Mouse (Mus musculus): ENCODE measurements at regions not wholly inside any gene's neighbourhood (a gene's known extent, or its start where the extent isn't known, plus 50 kb on each side); places are given as distances from the start of the nearest gene placed in this dataset.

DNA sequence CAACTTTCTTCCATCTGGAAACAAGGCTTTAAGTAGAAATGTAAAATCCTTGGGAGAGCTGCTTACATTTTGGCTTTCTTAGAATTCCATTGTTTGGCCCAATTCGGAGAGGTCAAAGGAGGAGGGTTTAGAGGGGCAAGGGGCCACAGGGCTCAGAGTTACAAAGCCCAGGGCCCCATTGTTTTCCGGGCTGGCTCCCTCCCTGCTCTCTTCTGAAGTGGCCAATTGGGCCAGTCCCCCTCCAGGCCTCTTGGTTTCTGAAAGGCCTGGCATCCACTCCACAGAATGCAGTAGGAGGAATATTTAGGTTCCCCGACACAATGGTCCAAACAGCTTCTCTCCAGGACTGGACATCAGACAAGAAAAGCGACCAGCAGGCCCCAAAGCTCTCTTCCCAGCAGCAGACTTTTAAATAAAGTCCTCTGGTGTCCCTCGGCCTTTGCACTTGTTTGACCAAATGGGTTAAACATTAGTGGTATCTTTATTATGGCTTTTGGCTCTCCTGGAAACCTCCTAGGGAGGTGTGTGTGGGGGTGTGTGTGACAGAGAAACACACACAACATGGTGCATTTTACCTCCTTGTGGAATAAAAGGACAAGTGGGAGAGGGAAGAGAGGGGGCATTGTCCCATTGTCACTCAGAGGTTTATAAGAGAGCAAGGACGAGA lies 456.6 kb downstream of the Wdr11 start:
- no peak for ATAC-seq
- Histone ChIP-seq H3K9ac (replicated peaks) (no peak overlapping the region), H3K4me1 (replicated peaks) (peaks cover 11% of the 10 kb centered on the region; the same call in 1 of the 2 replicates), H3K27me3 (peaks cover 12% of the 10 kb centered on the region), H3K4me3 (replicated peaks) (no peak overlapping the region), H3K4me2 (replicated peaks) (no peak overlapping the region), H3K36me3 (no peaks in the 10 kb centered on the region), H3K27ac (no peak overlapping the region), H3K9me3 (no peaks in the 10 kb centered on the region)
- WGBS: 6% methylated on average over 6 of the region's 6 CpGs

DNA sequence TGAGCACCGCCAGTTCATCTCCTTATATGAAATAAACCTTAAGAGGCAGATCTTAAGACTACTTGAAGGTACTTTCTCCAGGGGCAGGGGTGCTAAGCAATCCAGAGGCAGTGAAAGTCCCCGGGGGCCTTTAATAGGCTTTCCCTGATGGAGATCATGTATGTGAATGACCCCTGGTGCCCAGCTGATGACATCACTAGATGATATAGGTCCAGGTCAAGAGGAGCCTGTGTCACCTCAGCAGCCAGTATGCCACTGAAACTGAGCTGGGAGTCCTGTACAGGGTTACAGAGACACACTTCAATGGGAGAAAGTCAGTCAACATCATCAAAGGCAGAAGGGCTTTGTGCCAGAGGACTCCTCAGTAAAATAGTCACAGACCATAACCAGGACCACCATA lies 457.8 kb downstream of the Wdr11 start:
- no peak for ATAC-seq
- 87% methylated on average over 2 of the region's 2 CpGs for whole genome bisulfite sequencing

DNA sequence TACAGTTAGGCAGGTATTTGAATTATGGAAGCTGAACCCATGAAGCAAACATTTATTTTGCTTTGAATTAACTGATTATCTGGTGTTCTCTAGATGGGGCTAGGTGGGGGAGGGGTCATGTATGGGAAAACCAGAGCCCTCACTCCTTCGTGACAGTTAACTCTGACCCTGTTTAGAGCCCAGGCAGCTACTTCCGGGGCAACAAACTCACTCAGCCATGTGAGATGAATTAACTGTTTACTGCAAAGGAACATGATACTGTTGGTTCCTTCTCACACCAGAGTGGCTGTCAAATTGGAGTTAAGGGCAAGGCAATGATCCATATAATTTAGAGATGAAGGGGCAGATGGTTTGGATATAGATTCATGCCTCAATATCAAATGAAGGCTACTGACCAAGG lies 458.5 kb downstream of the Wdr11 start:
- Histone ChIP-seq H3K4me3 (replicated peaks) (no peak overlapping the region), H3K27ac (no peak overlapping the region), H3K4me1 (replicated peaks) (peaks cover 9% of the 10 kb centered on the region; the same call in 1 of the 2 replicates), H3K4me2 (replicated peaks) (no peak overlapping the region), H3K36me3 (no peaks in the 10 kb centered on the region), H3K9me3 (no peaks in the 10 kb centered on the region), H3K9ac (replicated peaks) (no peak overlapping the region), H3K27me3 (peaks cover 12% of the 10 kb centered on the region)
- 26% methylated on average over 2 of the region's 2 CpGs for WGBS
- no peak for ATAC-seq

More for the DNA sequence above, 457.8 kb downstream of the Wdr11 start:
- Histone ChIP-seq H3K4me2 (replicated peaks) (no peak overlapping the region), H3K4me1 (replicated peaks) (peaks cover 9% of the 10 kb centered on the region; the same call in 1 of the 2 replicates), H3K36me3 (no peaks in the 10 kb centered on the region), H3K9ac (replicated peaks) (no peak overlapping the region), H3K27me3 (peaks cover 12% of the 10 kb centered on the region), H3K4me3 (replicated peaks) (no peak overlapping the region), H3K27ac (no peak overlapping the region), H3K9me3 (no peaks in the 10 kb centered on the region)

DNA sequence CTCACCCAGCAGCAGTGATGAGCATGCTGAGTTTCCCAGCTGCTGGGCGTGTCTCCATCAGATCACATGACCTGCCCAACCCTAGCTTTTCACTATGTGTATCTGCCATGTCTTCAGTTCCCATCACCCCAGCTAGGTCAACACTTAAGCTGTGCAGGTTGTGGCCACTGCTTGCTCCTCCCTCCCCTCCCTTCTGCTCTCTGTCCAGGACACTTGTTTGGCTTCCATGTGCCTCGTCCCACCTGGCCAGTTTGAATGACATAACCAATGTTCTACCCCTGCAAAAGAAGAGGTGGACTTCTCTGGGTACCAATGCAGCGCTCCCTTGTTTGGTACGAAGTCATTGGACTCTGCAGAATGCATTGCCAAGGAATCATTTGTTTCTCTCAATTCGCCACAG lies 460.7 kb downstream of the Wdr11 start:
- Histone ChIP-seq H3K4me1 (replicated peaks) (peaks cover 9% of the 10 kb centered on the region; the same call in 1 of the 2 replicates), H3K4me2 (replicated peaks) (no peak overlapping the region), H3K36me3 (no peaks in the 10 kb centered on the region), H3K4me3 (replicated peaks) (no peak overlapping the region), H3K9me3 (no peaks in the 10 kb centered on the region), H3K27ac (no peak overlapping the region), H3K9ac (replicated peaks) (no peak overlapping the region), H3K27me3 (peaks cover 4% of the 10 kb centered on the region; the same call in 1 of the 2 replicates)
- WGBS: 89% methylated on average over 5 of the region's 5 CpGs
- no peak for ATAC-seq

DNA sequence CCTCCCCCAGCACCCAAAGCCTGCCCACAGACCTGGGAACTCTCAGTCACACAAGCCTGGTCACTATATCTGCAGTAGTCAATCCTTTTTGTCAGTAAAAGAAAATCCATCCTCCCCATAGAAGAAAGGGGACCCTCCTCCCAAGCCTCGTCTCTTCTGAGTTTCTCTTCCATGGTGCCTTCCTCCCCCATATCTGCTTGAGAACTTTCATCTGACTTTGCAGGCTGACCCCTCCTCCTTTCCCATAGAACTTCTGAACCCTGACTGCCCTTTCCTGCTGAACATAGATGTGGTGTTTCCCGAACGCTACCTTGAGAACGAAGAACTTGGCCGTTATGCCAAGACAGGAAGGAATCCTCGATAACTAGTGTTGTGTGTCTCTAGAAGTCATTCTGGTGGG lies 462.5 kb downstream of the Ate1 start:
- H3K36me3 ChIP-seq: no peaks in the 10 kb centered on the region
- ATAC-seq: no peak
- H3K4me3 ChIP-seq (replicated peaks): no peak overlapping the region
- no peaks in the 10 kb centered on the region for H3K4me1 ChIP-seq (replicated peaks)
- no peak overlapping the region for H3K27ac ChIP-seq
- no peaks in the 10 kb centered on the region for H3K27me3 ChIP-seq
- 90% methylated on average over 6 of the region's 6 CpGs for WGBS
- H3K9me3 ChIP-seq: no peaks in the 10 kb centered on the region
- no peak overlapping the region for H3K9ac ChIP-seq (replicated peaks)
- no peak overlapping the region for H3K4me2 ChIP-seq (replicated peaks)

DNA sequence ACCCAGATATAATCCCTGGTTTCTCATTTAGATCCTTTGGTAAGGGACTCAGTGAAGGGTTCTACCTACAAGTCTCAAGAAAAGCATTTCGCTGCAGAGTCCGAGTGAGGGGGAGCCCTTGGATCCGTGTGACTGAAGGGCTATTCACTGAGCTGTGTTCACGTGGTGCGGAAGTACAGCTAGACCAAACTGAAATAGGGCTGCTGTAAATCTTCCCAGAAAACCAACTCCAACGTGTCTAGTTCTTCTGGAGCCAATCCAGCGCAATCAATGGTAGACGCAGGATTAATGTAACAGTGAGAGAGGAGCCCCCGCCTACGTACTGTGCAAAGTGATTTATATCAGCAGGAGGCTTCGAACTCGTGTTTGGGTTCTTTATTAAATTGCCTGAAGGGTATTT lies 461.9 kb downstream of the Ate1 start:
- no peaks in the 10 kb centered on the region for H3K4me1 ChIP-seq (replicated peaks)
- ATAC-seq: no peak
- no peaks in the 10 kb centered on the region for H3K27me3 ChIP-seq
- H3K9ac ChIP-seq (replicated peaks): no peak overlapping the region
- H3K4me2 ChIP-seq (replicated peaks): no peak overlapping the region
- no peaks in the 10 kb centered on the region for H3K36me3 ChIP-seq
- H3K4me3 ChIP-seq (replicated peaks): no peak overlapping the region
- H3K27ac ChIP-seq: no peak overlapping the region
- H3K9me3 ChIP-seq: no peaks in the 10 kb centered on the region
- WGBS: 86% methylated on average over 12 of the region's 12 CpGs

DNA sequence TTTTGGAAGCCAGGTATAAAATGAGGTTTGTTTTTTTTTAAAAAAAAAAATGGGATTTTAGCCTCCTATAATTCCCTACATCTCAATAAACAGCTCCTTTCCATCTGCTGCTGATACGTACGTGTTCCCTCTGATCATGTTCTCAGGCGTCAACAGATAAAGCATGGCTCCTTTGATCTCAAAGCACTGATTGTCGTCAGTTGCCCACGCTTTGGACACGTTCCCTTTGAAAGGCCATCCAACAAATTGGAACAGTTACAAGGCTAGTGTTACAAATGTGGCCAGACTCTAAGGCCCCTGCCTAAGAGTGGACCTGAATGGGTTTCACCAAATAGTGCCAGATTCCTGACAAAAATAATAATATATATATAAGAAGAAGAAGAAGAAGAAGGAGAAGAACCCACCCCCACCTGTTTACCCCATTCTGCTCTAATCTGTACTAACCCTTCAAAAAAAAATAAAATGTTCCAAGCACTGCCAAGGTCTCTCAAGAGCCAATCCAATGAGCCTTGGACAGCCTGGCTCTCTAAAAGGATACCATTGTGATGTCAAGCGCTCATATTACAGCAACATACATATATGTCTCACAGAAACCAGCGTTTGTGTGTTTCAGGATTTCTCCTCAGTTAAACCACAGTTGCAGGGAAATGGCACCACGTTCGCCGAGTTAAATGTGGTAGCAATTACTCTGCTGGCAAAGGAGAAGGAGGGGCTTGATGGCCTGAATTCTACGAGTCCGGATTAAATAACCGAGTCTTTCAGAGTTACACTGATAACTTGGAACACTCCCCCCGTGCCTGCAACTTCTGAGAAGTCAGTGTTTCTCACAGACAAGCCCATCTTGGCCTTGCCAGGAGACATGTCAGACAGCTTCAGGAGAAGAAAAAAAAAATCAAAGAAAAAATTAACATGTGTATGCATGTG lies 460.2 kb downstream of the Ate1 start:
- no peak overlapping the region for H3K9ac ChIP-seq (replicated peaks)
- H3K9me3 ChIP-seq: no peaks in the 10 kb centered on the region
- WGBS: 80% methylated on average over 15 of the region's 15 CpGs
- H3K4me3 ChIP-seq (replicated peaks): no peak overlapping the region
- no peak for ATAC-seq
- no peak overlapping the region for H3K27ac ChIP-seq
- no peaks in the 10 kb centered on the region for H3K27me3 ChIP-seq
- no peak overlapping the region for H3K4me2 ChIP-seq (replicated peaks)
- no peaks in the 10 kb centered on the region for H3K36me3 ChIP-seq
- H3K4me1 ChIP-seq (replicated peaks): no peaks in the 10 kb centered on the region

DNA sequence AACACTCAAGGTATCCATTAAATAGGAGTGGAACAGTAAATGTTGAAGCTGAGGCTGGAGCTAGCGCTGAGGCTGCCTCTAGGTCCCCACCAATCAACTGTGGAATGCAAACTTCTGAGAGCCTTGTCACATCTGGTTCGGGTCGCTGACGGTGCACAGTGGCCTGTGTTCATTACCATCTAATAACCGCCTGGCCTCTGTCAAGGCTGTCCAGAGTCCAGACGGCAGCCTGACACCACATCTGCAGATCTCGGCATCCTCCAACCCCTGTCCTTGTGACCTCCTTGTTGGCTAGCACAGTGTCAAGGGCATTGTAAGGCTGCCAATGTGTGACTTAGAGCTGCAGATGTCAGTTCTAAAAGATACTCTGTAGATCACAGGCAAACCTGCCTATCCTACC lies 455.7 kb downstream of the Ate1 start:
- Histone ChIP-seq H3K9me3 (no peaks in the 10 kb centered on the region), H3K4me1 (replicated peaks) (no peaks in the 10 kb centered on the region), H3K27me3 (no peaks in the 10 kb centered on the region), H3K36me3 (no peaks in the 10 kb centered on the region), H3K27ac (no peak overlapping the region), H3K4me3 (replicated peaks) (no peak overlapping the region), H3K4me2 (replicated peaks) (no peak overlapping the region), H3K9ac (replicated peaks) (no peak overlapping the region)
- ATAC-seq: no peak
- WGBS: 64% methylated on average over 7 of the region's 7 CpGs

DNA sequence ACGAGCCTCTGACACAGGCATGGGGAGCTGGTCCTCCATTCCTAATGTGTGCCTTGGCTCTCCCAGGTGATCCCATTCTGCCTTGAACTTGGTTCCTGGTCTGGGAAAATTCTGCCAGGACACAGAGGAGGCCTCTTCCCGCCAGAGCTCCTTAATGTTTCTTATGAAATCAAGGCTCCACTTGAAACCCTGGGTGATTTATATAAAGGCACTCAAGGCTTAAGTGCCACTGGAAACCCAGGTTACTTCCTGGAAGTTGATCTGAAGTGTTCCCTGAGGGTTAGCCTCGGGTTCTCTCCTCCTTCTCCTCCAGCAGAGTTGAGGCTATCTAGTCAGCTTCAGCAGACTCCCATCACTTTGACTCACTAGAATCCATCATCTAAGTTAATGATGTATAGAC lies 451.9 kb downstream of the Ate1 start:
- H3K4me1 ChIP-seq (replicated peaks): peaks cover 4% of the 10 kb centered on the region; the same call in 1 of the 2 replicates
- no peaks in the 10 kb centered on the region for H3K36me3 ChIP-seq
- no peak for ATAC-seq
- no peak overlapping the region for H3K4me3 ChIP-seq (replicated peaks)
- H3K9me3 ChIP-seq: no peaks in the 10 kb centered on the region
- H3K27me3 ChIP-seq: no peaks in the 10 kb centered on the region
- WGBS: 62% methylated on average over 3 of the region's 3 CpGs
- H3K4me2 ChIP-seq (replicated peaks): no peak overlapping the region
- no peak overlapping the region for H3K27ac ChIP-seq
- no peak overlapping the region for H3K9ac ChIP-seq (replicated peaks)

DNA sequence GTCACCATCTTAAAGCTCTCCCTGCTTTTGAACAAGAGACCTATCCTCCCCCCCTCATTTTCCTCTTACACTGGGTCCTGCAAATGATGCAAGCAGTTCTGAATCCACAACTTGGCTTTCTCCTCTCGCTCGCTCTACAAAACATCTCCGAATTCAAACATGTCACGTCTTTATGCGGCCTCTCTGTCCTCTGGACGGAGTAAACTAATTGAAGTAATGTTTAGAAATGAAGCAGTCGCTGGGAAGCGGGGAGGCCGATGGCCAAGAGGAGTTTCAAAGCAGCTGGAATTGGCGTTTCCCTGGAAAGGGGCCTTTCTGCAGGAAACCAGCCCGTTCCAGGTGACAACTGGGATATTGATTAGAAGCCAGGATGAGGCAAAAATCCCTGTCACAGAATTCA lies 446.8 kb downstream of the Ate1 start:
- Histone ChIP-seq H3K4me1 (replicated peaks) (peaks cover 15% of the 10 kb centered on the region; the same call in 1 of the 2 replicates), H3K9me3 (no peaks in the 10 kb centered on the region), H3K36me3 (no peaks in the 10 kb centered on the region), H3K4me3 (replicated peaks) (peak overlapping the region; percentile 15; the same call in 1 of the 2 replicates), H3K9ac (replicated peaks) (no peak overlapping the region), H3K27ac (no peak overlapping the region), H3K27me3 (peaks cover 19% of the 10 kb centered on the region; the same call in 1 of the 2 replicates), H3K4me2 (replicated peaks) (peak overlapping the region; percentile 46)
- WGBS: 67% methylated on average over 11 of the region's 11 CpGs
- ATAC-seq: no peak

DNA sequence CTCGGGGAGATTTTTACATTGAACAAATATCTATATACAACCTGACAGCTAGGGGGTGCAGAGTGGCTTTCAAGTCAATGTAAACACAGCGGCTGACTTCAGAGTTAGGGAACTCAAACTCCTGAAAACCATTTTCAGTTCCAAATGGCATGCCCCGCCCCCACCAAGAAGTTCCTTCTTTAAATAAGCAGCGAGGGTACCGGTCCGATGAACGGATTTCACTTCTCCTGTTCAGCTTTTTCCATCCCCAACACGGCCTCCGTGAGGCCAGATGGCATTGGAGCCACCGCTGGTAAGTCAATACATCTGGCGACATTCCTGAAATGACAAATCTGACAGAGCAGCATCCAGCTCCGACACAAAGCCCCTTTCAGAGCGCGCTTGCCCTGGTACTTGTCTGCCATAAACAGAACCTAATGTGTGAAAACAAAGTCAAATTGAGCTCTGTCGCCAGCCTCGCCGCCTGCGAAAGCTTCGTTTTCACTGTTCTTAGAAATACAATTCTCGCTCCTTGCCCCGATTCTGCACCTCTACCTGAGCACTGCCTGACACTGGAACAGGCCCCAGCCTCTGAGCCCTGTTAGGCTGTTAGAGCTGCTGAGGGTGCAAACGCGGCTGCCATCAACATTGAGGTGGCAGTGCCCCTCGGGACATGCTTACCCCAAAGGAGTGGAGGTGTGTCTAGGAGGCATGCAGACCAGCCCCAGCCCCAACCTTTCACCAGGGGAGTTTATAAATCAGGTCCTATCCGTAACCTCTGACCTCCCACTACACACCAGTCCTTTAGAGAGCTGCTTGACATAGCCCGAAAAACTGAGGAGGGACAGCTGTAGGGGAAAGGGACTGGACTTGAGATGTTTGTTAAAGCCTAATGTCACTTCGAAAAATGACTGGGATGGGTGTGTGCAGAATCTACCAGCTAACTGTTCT lies 446.0 kb downstream of the Ate1 start:
- WGBS: 31% methylated on average over 27 of the region's 27 CpGs
- Histone ChIP-seq H3K27me3 (peaks cover 19% of the 10 kb centered on the region; the same call in 1 of the 2 replicates), H3K27ac (no peak overlapping the region), H3K9ac (replicated peaks) (no peak overlapping the region), H3K9me3 (no peaks in the 10 kb centered on the region), H3K4me2 (replicated peaks) (peak overlapping the region; percentile 46), H3K4me1 (replicated peaks) (peaks cover 15% of the 10 kb centered on the region; the same call in 1 of the 2 replicates), H3K4me3 (replicated peaks) (peak overlapping the region; percentile 15; the same call in 1 of the 2 replicates), H3K36me3 (no peaks in the 10 kb centered on the region)
- ATAC-seq: no peak

All from midbrain, embryonic 13.5 days (tissue).